Mouse (Mus musculus): ENCODE results near the gene Adck1.

GRCm38 (mm10) chr12:88458936-88459335, 98.6 kb downstream of the Adck1 start:
- TF ChIP-seq POLR2A (IDR thresholded peaks at IDR 0.05; ENCODE audit: low read depth, low read length) (no peak), CTCF (conservative IDR thresholded peaks at IDR 0.05; ENCODE audit: insufficient read depth, insufficient read length, low read depth, low read length) (no peak)

Data from kidney, adult 2 months (tissue).